Mouse (Mus musculus) midbrain, embryonic 16.5 days (tissue): ENCODE measurements around the gene Hspa5. TPM values are rescaled to one million over a fixed set of nuclear protein-coding genes. Genes with fewer than 3 reads are reported as not detected.
"Not testable (repeated sequence)": the region's sequence is repeated elsewhere in the genome, so short reads cannot be mapped to it uniquely, and the experiment has no call there.

ENCODE experiments used
- ATAC-seq: fragments of 200-750 bp; cut with Nextera tagmentation; 2 replicates; pipeline ENCODE4 v1.8.0; 2017; ENCODE audit warnings: moderate TSS enrichment
- H3K27ac ChIP-seq: fragments of 300-500 bp; sonication (generic); 2 replicates; pipeline ENCODE4 v1.5.1; 2014; ENCODE audit warnings: mild to moderate bottlenecking, low read length, mixed read lengths
- H3K27me3 ChIP-seq: fragments of 300-500 bp; sonication (generic); 2 replicates; pipeline ENCODE4 v1.6.1; 2014; ENCODE audit warnings: low read depth, low read length, mixed read lengths; ENCODE audit not compliant: control insufficient read depth, insufficient read depth
- H3K36me3 ChIP-seq: fragments of 300-500 bp; sonication (generic); 2 replicates; pipeline ENCODE4 v1.6.1; 2014; ENCODE audit warnings: mild to moderate bottlenecking, low read length, moderate library complexity, mixed read lengths; ENCODE audit not compliant: control insufficient read depth, insufficient read depth
- H3K4me1 ChIP-seq: fragments of 300-500 bp; sonication (generic); 2 replicates; pipeline ENCODE4 v1.6.1; 2014; ENCODE audit warnings: mild to moderate bottlenecking, low read length, mixed read lengths; ENCODE audit not compliant: control insufficient read depth, insufficient read depth
- H3K4me2 ChIP-seq: fragments of 300-500 bp; sonication (generic); 2 replicates; pipeline ENCODE4 v1.6.1; 2014; ENCODE audit warnings: mild to moderate bottlenecking, low read length, mixed read lengths
- H3K4me3 ChIP-seq: fragments of 300-500 bp; sonication (generic); 2 replicates; pipeline ENCODE4 v1.5.1; 2014; ENCODE audit warnings: low read depth, mild to moderate bottlenecking, low read length, moderate library complexity, mixed read lengths
- H3K9ac ChIP-seq: fragments of 300-500 bp; sonication (generic); 2 replicates; pipeline ENCODE4 v1.6.1; 2014; ENCODE audit warnings: low read depth, low read length, mixed read lengths
- H3K9me3 ChIP-seq: fragments of 300-500 bp; sonication (generic); replicated peaks from 2 replicates; pipeline ENCODE4 v1.6.1; 2014; ENCODE audit warnings: mild to moderate bottlenecking, low read length, mixed read lengths; ENCODE audit not compliant: control insufficient read depth, poor library complexity, severe bottlenecking
- WGBS: fragments of 180-500 bp; shearing (Covaris S2); extraction: QIAGEN DNeasy Blood & Tissue Kit; methylation state at CpG from one replicate; pipeline ENCODE4 v1.1.7; 2014; 5-methylcytosine and 5-hydroxymethylcytosine counted together
- polyA plus RNA-seq: library from polyadenylated mRNA; unstranded; fragments of >200 nt; fragmentation: Nextera tagmentation; extraction: Ambion mirVana; gene quantifications from 2 replicates; pipeline ENCODE4 v1.2.1, GENCODE M21; 2015

Hspa5 gene
- polyA plus RNA-seq, 1 experiment from 2014 or later, result 420 TPM

DNA sequence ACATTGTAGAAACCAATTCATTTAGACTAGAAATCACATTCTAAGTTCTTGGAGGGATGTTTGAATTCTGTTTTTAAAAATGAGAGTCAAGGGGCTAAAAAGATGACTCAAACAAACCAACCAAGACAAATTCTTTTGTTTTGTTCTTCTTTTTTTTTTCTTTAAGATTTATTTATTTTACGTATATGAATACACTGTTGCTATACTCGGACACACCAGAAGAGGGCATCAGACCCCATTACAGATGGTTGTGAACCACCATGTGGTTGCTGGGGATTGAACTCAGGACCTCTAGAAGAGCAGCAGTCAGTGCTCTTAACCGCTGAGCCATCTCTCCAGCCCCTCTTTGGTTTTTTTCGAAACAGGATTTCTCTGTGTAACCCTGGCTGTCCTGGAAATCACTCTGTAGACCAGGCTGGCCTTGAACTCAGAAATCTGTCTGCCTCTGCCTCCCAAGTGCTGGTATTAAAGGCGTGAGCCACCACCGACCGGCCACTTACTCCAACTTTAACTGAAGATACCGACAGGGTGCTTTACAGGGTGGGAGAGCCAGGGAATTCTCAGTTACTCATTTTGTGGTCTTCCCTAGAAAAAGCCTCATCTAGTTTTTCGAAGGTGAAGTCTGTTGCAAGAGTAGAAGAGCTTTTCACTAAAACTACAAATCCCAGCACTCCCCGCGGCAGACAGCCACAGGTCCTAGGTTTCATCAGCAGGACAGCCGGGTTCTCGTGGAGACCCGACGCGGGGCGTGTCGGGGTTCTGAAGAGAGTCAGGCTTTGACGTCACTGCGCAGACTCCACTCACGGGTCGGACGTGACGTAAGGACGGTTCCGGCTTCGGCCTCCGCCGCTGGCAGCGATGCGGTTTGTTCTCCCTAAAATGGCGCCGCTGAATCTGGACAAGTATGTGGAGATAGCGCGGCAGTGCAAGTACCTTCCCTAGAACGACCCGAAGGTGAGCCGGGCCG, 30.0 kb downstream of the Hspa5 start:
- H3K9ac ChIP-seq, result peak overlapping the region; percentile 83
- peak overlapping the region; percentile 61 for H3K4me3 ChIP-seq
- H3K4me1 ChIP-seq, result peaks cover 17% of the 10 kb centered on the region
- no peaks in the 10 kb centered on the region for H3K9me3 ChIP-seq
- H3K27me3 ChIP-seq, result no peaks in the 10 kb centered on the region
- H3K4me2 ChIP-seq, result peak overlapping the region; percentile 43
- peak; percentile 97 for ATAC-seq
- no peaks in the 10 kb centered on the region for H3K36me3 ChIP-seq
- 5% methylated on average over 39 of the region's 39 CpGs for WGBS
- H3K27ac ChIP-seq, result peak overlapping the region; percentile 91

DNA sequence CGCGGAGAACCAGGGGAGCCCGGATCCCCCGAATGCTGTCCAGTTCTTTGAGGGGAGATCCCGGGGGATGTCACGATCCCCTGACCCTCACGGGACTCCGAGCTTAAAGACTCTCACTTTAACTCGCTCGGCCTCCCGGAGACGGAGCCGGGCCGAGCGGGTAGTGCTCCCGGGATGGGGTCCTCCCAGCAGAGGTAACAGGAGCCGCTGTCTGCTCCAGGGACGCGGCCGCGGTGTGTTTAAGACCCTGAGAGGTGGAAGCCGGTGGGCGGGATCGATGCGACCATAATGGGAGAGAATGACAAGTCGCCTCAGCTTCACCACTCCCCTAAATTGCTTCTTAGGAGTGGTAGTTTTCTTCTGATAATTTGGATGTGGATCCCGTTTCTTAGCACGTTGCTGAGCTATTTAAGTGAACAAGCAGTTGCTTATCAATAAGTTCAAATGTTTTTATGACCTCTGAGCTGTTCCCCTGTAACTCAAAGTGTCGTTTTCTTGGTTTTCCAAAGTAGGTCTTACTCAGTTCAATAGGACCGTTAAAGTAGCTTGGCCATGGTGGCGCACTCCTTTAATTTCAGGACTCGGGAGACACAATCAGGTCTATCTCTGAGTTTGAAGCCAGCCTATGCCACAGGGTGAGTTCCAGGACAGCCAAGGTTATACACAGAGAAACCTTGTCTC, 30.9 kb downstream of the Hspa5 start:
- Histone ChIP-seq H3K4me2 (peak overlapping the region; percentile 75), H3K4me1 (peaks cover 17% of the 10 kb centered on the region), H3K27ac (peak overlapping the region; percentile 91), H3K4me3 (peak overlapping the region; percentile 61), H3K9ac (peak overlapping the region; percentile 83)
- H3K9me3 ChIP-seq, H3K36me3 ChIP-seq, H3K27me3 ChIP-seq: not testable (repeated sequence)
- WGBS, result under 1% methylated on average over 25 of the region's 32 CpGs
- ATAC-seq, result peak; percentile 61

DNA sequence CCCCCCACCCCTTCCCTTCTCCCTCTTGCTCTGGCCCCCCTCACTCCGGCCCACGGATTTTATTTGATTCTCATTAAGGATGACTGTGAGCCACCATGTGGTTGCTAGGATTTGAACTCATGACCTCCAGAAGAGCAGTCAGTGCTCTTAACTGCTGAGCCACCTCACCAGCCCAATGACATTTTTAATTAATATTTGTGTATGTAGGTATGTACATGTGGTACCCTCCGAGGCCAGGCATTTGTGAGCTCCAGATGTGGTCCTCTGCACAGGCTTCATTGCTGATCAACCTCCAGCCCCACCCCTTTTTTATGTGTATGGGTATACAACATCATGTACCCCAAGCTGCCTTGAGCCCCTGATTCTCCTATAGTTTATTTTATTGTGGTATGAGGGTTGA, 32.0 kb downstream of the Hspa5 start:
- WGBS, result 62% methylated on average over 3 of the region's 3 CpGs
- no peak overlapping the region for H3K9ac ChIP-seq

DNA sequence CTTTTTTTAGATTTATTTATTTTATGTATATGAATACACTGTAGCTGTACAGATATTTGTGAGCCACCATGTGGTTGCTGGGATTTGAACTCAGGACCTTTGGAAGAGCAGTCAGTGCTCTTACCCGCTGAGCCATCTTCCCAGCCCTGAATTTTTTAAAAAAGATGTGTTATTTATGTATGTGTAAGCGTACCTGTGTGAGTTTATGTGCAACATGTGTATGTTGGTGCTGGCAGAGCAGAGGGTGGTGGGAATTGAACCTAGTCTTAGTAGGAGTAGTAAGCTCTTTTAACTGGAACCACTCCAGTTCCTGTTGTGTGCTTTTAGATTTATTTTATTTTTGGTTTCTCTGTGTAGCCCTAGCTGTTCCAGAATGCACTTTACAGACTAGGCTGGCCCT, 32.4 kb downstream of the Hspa5 start:
- 92% methylated on average over 2 of the region's 2 CpGs for WGBS

More for the DNA sequence above, 32.0 kb downstream of the Hspa5 start:
- H3K9me3 ChIP-seq, result no peaks in the 10 kb centered on the region
- H3K27me3 ChIP-seq, result no peaks in the 10 kb centered on the region
- H3K4me2 ChIP-seq, result peak overlapping the region; percentile 34
- no peak for ATAC-seq
- H3K36me3 ChIP-seq, result 0 out of 2 replicates have a peak, but pooled peaks cover 2% of the 10 kb centered on the region
- no peak overlapping the region for H3K4me3 ChIP-seq
- H3K4me1 ChIP-seq, result peaks cover 17% of the 10 kb centered on the region
- H3K27ac ChIP-seq, result no peak overlapping the region

DNA sequence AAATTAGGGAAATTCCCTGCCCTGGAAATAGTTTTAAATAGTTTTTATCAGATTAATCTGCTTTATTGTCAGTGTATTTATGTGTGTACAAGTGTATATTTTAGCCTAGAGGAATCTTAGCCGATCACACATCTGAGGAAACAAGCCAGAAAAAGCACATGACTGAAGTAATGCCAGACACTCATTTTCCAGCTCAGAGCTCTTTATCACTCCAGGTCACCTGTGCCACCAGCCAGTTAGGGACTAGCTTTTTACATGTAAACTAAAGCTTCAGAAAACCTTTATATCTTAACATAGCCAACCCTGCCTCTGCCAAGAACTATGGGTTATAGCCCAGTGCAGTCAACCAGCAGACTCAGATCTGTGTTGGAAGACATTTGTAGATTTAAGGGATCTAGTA, 33.0 kb downstream of the Hspa5 start:
- WGBS, result 76% methylated on average over 1 of the region's 1 CpGs
- Histone ChIP-seq H3K4me1 (peaks cover 14% of the 10 kb centered on the region), H3K36me3 (0 out of 2 replicates have a peak, but pooled peaks cover 2% of the 10 kb centered on the region)

More for the DNA sequence above, 32.4 kb downstream of the Hspa5 start:
- 0 out of 2 replicates have a peak, but pooled peaks cover 2% of the 10 kb centered on the region for H3K36me3 ChIP-seq
- no peaks in the 10 kb centered on the region for H3K27me3 ChIP-seq
- H3K9ac ChIP-seq, result no peak overlapping the region
- H3K27ac ChIP-seq, result no peak overlapping the region
- no peak for ATAC-seq
- no peak overlapping the region for H3K4me2 ChIP-seq
- H3K4me1 ChIP-seq, result peaks cover 14% of the 10 kb centered on the region
- H3K4me3 ChIP-seq, result no peak overlapping the region
- no peaks in the 10 kb centered on the region for H3K9me3 ChIP-seq

DNA sequence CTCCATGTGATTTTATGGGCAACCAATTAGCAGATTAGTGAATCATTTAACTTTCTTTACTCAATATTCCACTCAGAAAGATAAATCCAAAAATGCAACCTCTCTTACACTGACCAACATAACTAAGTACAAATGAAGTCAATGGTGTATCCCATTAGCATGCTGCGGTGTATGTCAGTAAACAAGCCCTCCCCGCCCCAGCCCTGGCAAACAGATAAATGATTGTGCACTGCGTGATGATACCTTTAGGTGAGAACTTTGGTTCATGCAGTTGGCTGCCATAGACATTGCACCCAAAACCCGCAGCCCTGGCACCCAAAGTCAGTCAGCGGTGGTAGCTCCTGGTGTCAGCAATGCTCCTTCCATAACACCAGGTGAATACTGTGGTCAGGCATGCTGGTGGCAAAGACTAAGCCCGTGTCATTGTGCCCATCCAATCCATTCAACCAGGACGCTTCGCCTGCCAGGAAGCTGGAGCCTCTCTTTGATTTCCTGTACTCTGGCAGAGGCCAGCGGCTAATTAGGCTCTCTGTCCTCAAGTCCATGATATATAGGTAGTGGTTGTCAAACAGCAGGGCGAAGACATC, 33.7 kb downstream of the Hspa5 start:
- Histone ChIP-seq H3K27ac (no peak overlapping the region), H3K4me1 (peaks cover 12% of the 10 kb centered on the region), H3K4me2 (no peak overlapping the region), H3K27me3 (no peaks in the 10 kb centered on the region), H3K9me3 (no peaks in the 10 kb centered on the region), H3K36me3 (0 out of 2 replicates have a peak, but pooled peaks cover 2% of the 10 kb centered on the region), H3K4me3 (no peak overlapping the region), H3K9ac (no peak overlapping the region)
- ATAC-seq, result no peak
- WGBS, result 96% methylated on average over 10 of the region's 10 CpGs

More for the DNA sequence above, 33.0 kb downstream of the Hspa5 start:
- no peak overlapping the region for H3K4me2 ChIP-seq
- no peak overlapping the region for H3K27ac ChIP-seq
- no peaks in the 10 kb centered on the region for H3K9me3 ChIP-seq
- no peak for ATAC-seq
- H3K9ac ChIP-seq, result no peak overlapping the region
- H3K27me3 ChIP-seq, result no peaks in the 10 kb centered on the region
- no peak overlapping the region for H3K4me3 ChIP-seq

DNA sequence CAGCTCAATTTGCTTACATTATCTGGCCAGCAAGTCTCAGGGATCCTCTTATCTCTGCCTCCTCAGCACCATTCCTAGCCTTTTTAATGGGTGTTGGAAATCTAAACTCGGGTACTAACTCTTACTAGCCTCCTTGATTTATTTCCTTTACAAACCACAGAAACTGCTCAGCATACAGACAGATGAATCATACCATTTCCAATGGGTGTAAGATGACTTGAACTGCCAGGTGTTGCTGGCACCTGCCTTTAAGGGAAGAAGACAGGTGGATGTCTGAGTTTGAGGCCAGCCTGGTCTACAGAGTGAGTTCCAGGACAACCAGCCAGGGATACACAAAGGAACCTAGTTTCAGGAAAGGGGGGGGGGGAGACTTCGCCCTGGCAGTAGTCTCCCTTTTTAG, 36.3 kb downstream of the Hspa5 start:
- H3K4me2 ChIP-seq, result no peak overlapping the region
- H3K9me3 ChIP-seq, result no peaks in the 10 kb centered on the region
- peaks cover 10% of the 10 kb centered on the region for H3K36me3 ChIP-seq
- no peak overlapping the region for H3K9ac ChIP-seq
- peaks cover 10% of the 10 kb centered on the region for H3K4me1 ChIP-seq
- no peaks in the 10 kb centered on the region for H3K27me3 ChIP-seq
- ATAC-seq, result no peak
- H3K4me3 ChIP-seq, result no peak overlapping the region
- 91% methylated on average over 2 of the region's 2 CpGs for WGBS
- no peak overlapping the region for H3K27ac ChIP-seq

DNA sequence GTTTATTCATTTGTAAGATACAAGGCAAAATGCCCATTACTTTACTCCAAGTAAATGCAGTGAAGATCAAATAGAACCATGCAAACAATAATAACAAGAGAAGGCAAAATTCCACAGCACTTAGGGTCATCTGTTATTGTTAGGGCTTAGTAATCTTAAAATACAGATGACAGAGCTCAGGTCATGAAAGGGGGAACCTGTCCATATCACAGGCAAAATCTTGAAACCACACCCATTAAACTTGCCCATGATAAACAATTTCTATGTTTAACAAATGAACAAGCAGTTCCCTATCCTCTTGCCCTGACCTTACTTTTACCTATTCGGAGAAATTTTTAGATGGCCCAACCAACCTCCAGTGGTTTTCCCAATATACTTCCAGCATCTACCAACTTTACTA, 37.8 kb downstream of the Hspa5 start:
- H3K9me3 ChIP-seq, result no peaks in the 10 kb centered on the region
- no peak overlapping the region for H3K9ac ChIP-seq
- H3K4me1 ChIP-seq, result 0 out of 2 replicates have a peak, but pooled peaks cover 2% of the 10 kb centered on the region
- H3K27ac ChIP-seq, result no peak overlapping the region
- H3K27me3 ChIP-seq, result no peaks in the 10 kb centered on the region
- no peak overlapping the region for H3K4me2 ChIP-seq
- no peak for ATAC-seq
- no peak overlapping the region for H3K4me3 ChIP-seq
- peaks cover 12% of the 10 kb centered on the region for H3K36me3 ChIP-seq
- 100% methylated on average over 1 of the region's 1 CpGs for WGBS
